Mouse (Mus musculus): ENCODE measurements around the gene Arl8b.

DNA sequence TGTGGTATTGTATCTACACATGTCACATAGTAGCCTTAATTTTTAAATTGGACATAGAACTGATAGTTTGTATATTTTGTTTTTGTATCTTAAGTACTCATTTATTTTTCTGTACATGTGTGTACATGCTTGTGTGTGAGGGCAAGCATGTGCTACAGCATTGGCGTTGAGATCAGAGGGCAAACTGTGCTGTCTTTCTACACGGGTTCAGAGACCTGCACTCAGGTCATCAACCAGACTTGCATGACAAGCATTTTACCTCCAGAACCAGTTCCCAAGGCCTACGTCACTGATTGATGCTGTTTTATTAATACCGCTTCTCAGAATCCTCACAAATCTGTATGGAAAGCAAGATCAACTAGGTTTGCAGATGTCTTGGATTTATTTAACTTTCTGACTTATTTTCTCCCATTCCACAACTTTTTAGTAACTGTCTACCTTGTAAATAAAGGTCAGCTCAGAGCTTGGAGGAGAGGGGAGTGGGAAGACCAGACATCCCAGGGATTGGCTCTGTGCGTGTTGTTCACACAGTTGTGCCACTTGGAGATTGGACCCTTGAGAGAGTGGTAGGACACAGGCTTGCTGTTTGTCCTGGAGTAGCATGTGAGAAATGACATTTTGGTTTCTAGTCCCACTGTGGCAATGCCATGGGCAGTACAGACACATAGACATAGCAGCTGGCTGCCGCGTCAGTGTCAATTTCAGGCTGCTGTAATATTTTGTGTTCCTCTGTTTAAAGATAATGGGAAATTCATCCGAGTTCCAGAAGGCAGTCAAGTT lies 58.2 kb downstream of the Arl8b start:
- no peak for TF ChIP-seq TAL1 (IDR thresholded peaks at IDR 0.05; ENCODE audit: low read length)
- no peak for TF ChIP-seq GATA1 (IDR thresholded peaks at IDR 0.05; ENCODE audit: low read length)
